Mouse (Mus musculus): ENCODE data around the gene Fam107b.

- TF ChIP-seq CTCF (IDR thresholded peaks at IDR 0.05; ENCODE audit: insufficient read depth, low read length) (no peak), POLR2A (IDR thresholded peaks at IDR 0.05; ENCODE audit: borderline replicate concordance, extremely low read depth, low read depth, low read length) (no peak)
Observed at GRCm38 (mm10) chr2:3692833-3693232, 122.5 kb downstream of the Fam107b start.

All from lung, adult 2 months (tissue).